Mouse (Mus musculus) erythroid progenitor cell, adult 5-6 weeks (primary cell): Measurements from ENCODE around the gene Klhl6. TPM values are rescaled to one million over a fixed set of nuclear protein-coding genes. Genes with fewer than 3 reads are reported as not detected.
A peak's percentile ranks its signal among the peaks of the same experiment; 100 is the strongest.
"Not testable (repeated sequence)": the region's sequence is repeated elsewhere in the genome, so short reads cannot be mapped to it uniquely, and the experiment has no call there.

Experiments used
- ATAC-seq: replicated peaks from 2 replicates; pipeline ENCODE4 v1.8.0; 2016; ENCODE audit warnings: moderate number of reproducible peaks, mild to moderate bottlenecking, moderate TSS enrichment, inconsistent platforms; ENCODE audit not compliant: poor library complexity, low FRiP score, severe bottlenecking
- total RNA-seq, 2 experiments: library from RNA; stranded (forward) in 1 of 2; stranded (reverse) in 1 of 2; fragments of 150-400 nt in 1 of 2; fragments of 186-747, 209-891 nt in 1 of 2; gene quantifications; 2 replicates each; pipeline versions ENCODE4 v1.2.3 to v1.2.4; 2015 to 2017; ENCODE audit warnings: low replicate concordance in 2 of 2

The Klhl6 gene
- total RNA-seq (2015; ENCODE audit: low replicate concordance): 12.6 and 18.4 TPM in 2 replicates
- 11.1 and 35.2 TPM in 2 replicates for total RNA-seq (2017; ENCODE audit: low replicate concordance)

GRCm38 (mm10) chr16:19982537-19983257 is at the start of gene Klhl6:
Klhl6 (minus strand) TSS chr16:19983037.
- 0 out of 2 replicates have a peak, but pooled peaks have one; percentile 39 for ATAC-seq

- ATAC-seq: not testable (repeated sequence)
Observed at GRCm38 (mm10) chr16:20027241-20027640, 44.4 kb upstream of the Klhl6 start.

- no peak for ATAC-seq
Observed at GRCm38 (mm10) chr16:20022821-20023220, 40.0 kb upstream of the Klhl6 start.

GRCm38 (mm10) chr16:20021848-20022247 is 39.0 kb upstream of the Klhl6 start:
- no peak for ATAC-seq

GRCm38 (mm10) chr16:20012647-20013046 is 29.8 kb upstream of the Klhl6 start:
- ATAC-seq: no peak

- no peak for ATAC-seq
Observed at GRCm38 (mm10) chr16:20006066-20006465, 23.2 kb upstream of the Klhl6 start.

GRCm38 (mm10) chr16:20000286-20000685 is 17.4 kb upstream of the Klhl6 start:
- ATAC-seq: not testable (repeated sequence)

GRCm38 (mm10) chr16:19997616-19998015 is 14.8 kb upstream of the Klhl6 start:
- ATAC-seq: 0 out of 2 replicates have a peak, but pooled peaks have one; percentile 25

- not testable (repeated sequence) for ATAC-seq
Observed at GRCm38 (mm10) chr16:19996913-19997312, 14.1 kb upstream of the Klhl6 start.

- no peak for ATAC-seq
Observed at GRCm38 (mm10) chr16:19995818-19996217, 13.0 kb upstream of the Klhl6 start.

GRCm38 (mm10) chr16:19993278-19993677 is 10.4 kb upstream of the Klhl6 start:
- no peak for ATAC-seq

GRCm38 (mm10) chr16:19990536-19990935 is 7.7 kb upstream of the Klhl6 start:
- no peak for ATAC-seq

GRCm38 (mm10) chr16:19987589-19987988 is 4.8 kb upstream of the Klhl6 start:
- ATAC-seq: no peak

- ATAC-seq: no peak
Observed at GRCm38 (mm10) chr16:19984884-19985643, 2.2 kb upstream of the Klhl6 start.

- no peak for ATAC-seq
Observed at GRCm38 (mm10) chr16:19983559-19983958, 722 bp upstream of the Klhl6 start.

- no peak for ATAC-seq
Observed at GRCm38 (mm10) chr16:19981684-19982083, 1.2 kb downstream of the Klhl6 start.

GRCm38 (mm10) chr16:19981006-19981405 is 1.8 kb downstream of the Klhl6 start:
- no peak for ATAC-seq

GRCm38 (mm10) chr16:19979755-19980154 is 3.1 kb downstream of the Klhl6 start:
- ATAC-seq: no peak

GRCm38 (mm10) chr16:19977282-19977681 is 5.6 kb downstream of the Klhl6 start:
- ATAC-seq: peak; percentile 53; the same call in 1 of the 2 replicates

- no peak for ATAC-seq
Observed at GRCm38 (mm10) chr16:19976825-19977224, 6.0 kb downstream of the Klhl6 start.

GRCm38 (mm10) chr16:19975432-19975831 is 7.4 kb downstream of the Klhl6 start:
- ATAC-seq: no peak
